Mouse (Mus musculus) cortical plate, adult 2 months (tissue): ENCODE results near the gene Ccdc154.

Source experiments
- CTCF ChIP-seq: fragments of 200-500 bp; IDR thresholded peaks from 2 replicates; pipeline ENCODE4 v1.5.1; 2011; ENCODE audit warnings: mild to moderate bottlenecking, control low read depth, low read length; ENCODE audit not compliant: insufficient read depth; ENCODE audit errors: extremely low read depth
- POLR2A ChIP-seq: fragments of 200-500 bp; IDR thresholded peaks from 2 replicates; pipeline ENCODE4 v1.6.1; 2011; ENCODE audit warnings: mild to moderate bottlenecking, low read length, control low read depth; ENCODE audit not compliant: insufficient read depth; ENCODE audit errors: extremely low read depth

DNA sequence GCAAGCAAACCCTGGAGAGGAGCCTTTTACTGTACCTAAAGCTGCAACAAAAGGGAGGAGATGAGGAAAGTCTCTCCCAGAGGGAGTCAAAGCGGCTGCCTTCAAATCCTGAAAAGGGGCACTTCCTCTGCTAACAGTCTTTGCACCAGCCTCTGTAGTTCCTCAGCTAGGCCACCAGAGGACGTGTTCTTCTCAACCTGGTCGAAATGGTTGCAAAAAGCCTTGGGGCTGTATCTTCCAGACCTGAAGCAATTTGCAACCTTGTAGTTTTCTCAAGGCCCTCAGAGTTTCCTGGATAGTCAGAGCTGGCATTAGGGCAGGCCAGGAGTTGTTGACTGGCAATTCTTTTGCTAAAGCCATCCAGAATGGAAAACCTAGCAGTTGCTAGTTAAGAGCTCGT is 45.0 kb upstream of the Ccdc154 start:
- peak; percentile 46 for TF ChIP-seq CTCF
- no peak for TF ChIP-seq POLR2A
